Mouse (Mus musculus) hindbrain, embryonic 11.5 days (tissue): ENCODE data around the gene Rce1. TPM values are rescaled to one million over a fixed set of nuclear protein-coding genes. Genes with fewer than 3 reads are reported as not detected.
"Not testable (repeated sequence)": the region's sequence is repeated elsewhere in the genome, so short reads cannot be mapped to it uniquely, and the experiment has no call there.

Experiments
- ATAC-seq: fragments of 200-750 bp; cut with Nextera tagmentation; 2 replicates; pipeline ENCODE4 v1.8.0; 2017; ENCODE audit warnings: mild to moderate bottlenecking, moderate TSS enrichment, moderate library complexity; ENCODE audit not compliant: low FRiP score
- DNase-seq: peaks from one replicate; pipeline ENCODE4 v3.0.0-alpha.2; 2015; ENCODE audit warnings: low spot score
- H3K27ac ChIP-seq: fragments of 300-500 bp; sonication (generic); 2 replicates; pipeline ENCODE4 v1.5.1; 2014; ENCODE audit warnings: mild to moderate bottlenecking, low read depth, low read length
- H3K27me3 ChIP-seq: fragments of 300-500 bp; sonication (generic); 2 replicates; pipeline ENCODE4 v1.6.1; 2014; ENCODE audit warnings: mild to moderate bottlenecking, low read length, moderate library complexity, mixed read lengths; ENCODE audit not compliant: control insufficient read depth, insufficient read depth
- H3K36me3 ChIP-seq: fragments of 300-500 bp; sonication (generic); 2 replicates; pipeline ENCODE4 v1.6.1; 2014; ENCODE audit warnings: mild to moderate bottlenecking, low read length, moderate library complexity, mixed read lengths; ENCODE audit not compliant: control insufficient read depth, insufficient read depth
- H3K4me1 ChIP-seq: fragments of 300-500 bp; sonication (generic); replicated peaks from 2 replicates; pipeline ENCODE4 v1.6.1; 2014; ENCODE audit warnings: low read length, mixed read lengths; ENCODE audit not compliant: control insufficient read depth, insufficient read depth
- H3K4me2 ChIP-seq: fragments of 300-500 bp; sonication (generic); replicated peaks from 2 replicates; pipeline ENCODE4 v1.6.1; 2014; ENCODE audit warnings: mild to moderate bottlenecking, low read depth, low read length
- H3K4me3 ChIP-seq: fragments of 300-500 bp; sonication (generic); 2 replicates; pipeline ENCODE4 v1.5.1; 2014; ENCODE audit warnings: low read depth, low read length
- H3K9ac ChIP-seq: fragments of 300-500 bp; sonication (generic); 2 replicates; pipeline ENCODE4 v1.6.1; 2014; ENCODE audit warnings: low read depth, low read length
- H3K9me3 ChIP-seq: fragments of 300-500 bp; sonication (generic); 2 replicates; pipeline ENCODE4 v1.6.1; 2016; ENCODE audit warnings: low read length; ENCODE audit not compliant: control insufficient read depth
- WGBS: fragments of 180-500 bp; shearing (Covaris S2); extraction: QIAGEN DNeasy Blood & Tissue Kit; methylation state at CpG from one replicate; pipeline ENCODE4 v1.1.7; 2014; 5-methylcytosine and 5-hydroxymethylcytosine counted together
- polyA plus RNA-seq: library from polyadenylated mRNA; unstranded; fragments of >200 nt; fragmentation: Nextera tagmentation; extraction: Ambion mirVana; gene quantifications from 2 replicates; pipeline ENCODE4 v1.2.1, GENCODE M21; 2014

The Rce1 gene
- polyA plus RNA-seq, 1 experiment from 2014 or later: 64.4 TPM

GRCm38 (mm10) chr19:4587426-4587825 is 38.0 kb downstream of the Rce1 start:
- Histone ChIP-seq H3K4me1 (no peaks in the 10 kb centered on the region), H3K36me3 (no peaks in the 10 kb centered on the region), H3K4me3 (no peak overlapping the region), H3K4me2 (no peak overlapping the region), H3K9ac (no peak overlapping the region), H3K27ac (no peak overlapping the region), H3K27me3 (no peaks in the 10 kb centered on the region), H3K9me3 (no peaks in the 10 kb centered on the region)
- no peak for DNase-seq
- ATAC-seq: no peak
- 70% methylated on average over 2 of the region's 2 CpGs for WGBS

DNA sequence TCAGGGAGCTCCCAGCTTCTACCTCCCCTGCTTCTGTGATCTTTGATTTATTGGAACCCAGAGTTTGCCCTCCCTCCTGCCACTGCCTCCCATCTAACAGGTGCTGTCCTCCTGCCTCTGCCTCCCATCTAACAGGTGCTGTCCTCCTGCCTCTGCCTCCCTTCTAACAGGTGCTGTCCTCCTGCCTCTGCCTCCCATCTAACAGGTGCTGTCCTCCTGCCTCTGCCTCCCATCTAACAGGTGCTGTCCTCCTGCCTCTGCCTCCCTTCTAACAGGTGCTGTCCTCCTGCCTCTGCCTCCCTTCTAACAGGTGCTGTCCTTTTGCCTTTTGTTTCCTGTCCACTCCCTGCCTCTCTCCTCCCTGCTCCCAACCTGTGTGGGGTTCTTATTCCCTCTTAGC is 38.7 kb downstream of the Rce1 start:
- H3K9me3 ChIP-seq, H3K27ac ChIP-seq, ATAC-seq, H3K36me3 ChIP-seq, H3K4me3 ChIP-seq, H3K27me3 ChIP-seq, DNase-seq, H3K4me1 ChIP-seq, H3K9ac ChIP-seq, H3K4me2 ChIP-seq: not testable (repeated sequence)

DNA sequence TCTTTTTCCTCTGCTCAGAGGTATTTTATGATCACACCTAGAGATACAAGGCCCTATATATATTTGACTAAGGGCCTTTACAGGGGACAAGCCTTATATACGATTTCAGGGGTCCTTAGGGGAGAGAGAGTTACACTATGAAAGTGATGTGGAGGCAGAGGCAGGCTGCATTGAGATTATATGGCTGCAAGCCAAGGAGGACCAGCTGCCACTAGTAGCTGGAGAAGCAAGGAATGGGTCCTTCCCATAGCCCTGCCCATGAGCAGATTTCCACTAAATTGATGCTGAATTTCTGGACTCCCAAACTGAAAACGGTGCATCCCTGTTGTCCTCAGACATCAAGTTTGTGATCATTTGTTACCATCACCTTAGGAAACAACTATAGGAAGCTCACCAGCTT is 41.6 kb downstream of the Rce1 start:
- Histone ChIP-seq H3K9me3 (no peaks in the 10 kb centered on the region), H3K9ac (no peak overlapping the region), H3K27me3 (no peaks in the 10 kb centered on the region), H3K27ac (no peak overlapping the region), H3K4me2 (no peak overlapping the region), H3K36me3 (no peaks in the 10 kb centered on the region), H3K4me1 (no peaks in the 10 kb centered on the region), H3K4me3 (no peak overlapping the region)
- DNase-seq: no peak
- ATAC-seq: no peak
- WGBS: 79% methylated on average over 2 of the region's 2 CpGs

- DNase-seq (no peak), ATAC-seq (no peak)
- no peaks in the 10 kb centered on the region for H3K36me3 ChIP-seq
- WGBS: 77% methylated on average over 5 of the region's 5 CpGs
- H3K9ac ChIP-seq: no peak overlapping the region
- no peaks in the 10 kb centered on the region for H3K9me3 ChIP-seq
- no peaks in the 10 kb centered on the region for H3K4me1 ChIP-seq
- H3K27me3 ChIP-seq: no peaks in the 10 kb centered on the region
- no peak overlapping the region for H3K27ac ChIP-seq
- no peak overlapping the region for H3K4me2 ChIP-seq
- no peak overlapping the region for H3K4me3 ChIP-seq
Measured at GRCm38 (mm10) chr19:4579296-4579695, 46.1 kb downstream of the Rce1 start.

GRCm38 (mm10) chr19:4578799-4579198 is 46.6 kb downstream of the Rce1 start:
- Histone ChIP-seq H3K4me2 (no peak overlapping the region), H3K27me3 (no peaks in the 10 kb centered on the region), H3K9me3 (no peaks in the 10 kb centered on the region), H3K4me1 (no peaks in the 10 kb centered on the region), H3K4me3 (no peak overlapping the region), H3K36me3 (no peaks in the 10 kb centered on the region), H3K27ac (no peak overlapping the region), H3K9ac (no peak overlapping the region)
- 71% methylated on average over 2 of the region's 2 CpGs for WGBS
- no peak for ATAC-seq
- no peak for DNase-seq

GRCm38 (mm10) chr19:4573241-4573640 is 52.2 kb downstream of the Rce1 start:
- Histone ChIP-seq H3K27me3 (no peaks in the 10 kb centered on the region), H3K4me1 (no peaks in the 10 kb centered on the region), H3K4me3 (no peak overlapping the region), H3K4me2 (no peak overlapping the region), H3K9ac (no peak overlapping the region), H3K36me3 (no peaks in the 10 kb centered on the region), H3K27ac (no peak overlapping the region), H3K9me3 (no peaks in the 10 kb centered on the region)
- no peak for DNase-seq
- ATAC-seq: no peak
- WGBS: 88% methylated on average over 1 of the region's 1 CpGs

Other genes with a start within 250 kb of the Rce1 start
- 42.1 and 44.0 TPM in 2 replicates for gene Kdm2a, start 227.4 kb downstream of the Rce1 start, polyA plus RNA-seq
- 14.0 and 15.2 TPM in 2 replicates for gene Rhod, start 186.2 kb downstream of the Rce1 start, polyA plus RNA-seq
- 0.91 and 0.99 TPM in 2 replicates for gene Syt12, start 148.2 kb downstream of the Rce1 start, polyA plus RNA-seq
- not detected in 2 replicates for gene 2010003K11Rik, start 127.1 kb downstream of the Rce1 start, polyA plus RNA-seq
- 11.8 and 13.4 TPM in 2 replicates for gene Pcx, start 115.2 kb downstream of the Rce1 start, polyA plus RNA-seq
- gene Lrfn4, start 10.0 kb downstream of the Rce1 start, polyA plus RNA-seq: 7.7 and 9.0 TPM in 2 replicates
- 2.7 and 4.9 TPM in 2 replicates for gene Gm960, start 73.0 kb upstream of the Rce1 start, polyA plus RNA-seq
- 17.4 and 18.7 TPM in 2 replicates for gene Sptbn2, start 85.5 kb upstream of the Rce1 start, polyA plus RNA-seq
- gene Rbm4b, start 130.9 kb upstream of the Rce1 start, polyA plus RNA-seq: 146 and 154 TPM in 2 replicates
- gene Rbm4, start 168.3 kb upstream of the Rce1 start, polyA plus RNA-seq: 107 and 117 TPM in 2 replicates
- gene Gm21992, start 186.0 kb upstream of the Rce1 start, polyA plus RNA-seq: 22.4 and 37.1 TPM in 2 replicates
- gene Rbm14, start 186.0 kb upstream of the Rce1 start, polyA plus RNA-seq: 92.9 and 98.4 TPM in 2 replicates
- gene Ccs, start 213.7 kb upstream of the Rce1 start, polyA plus RNA-seq: 39.1 and 43.7 TPM in 2 replicates
- gene Ccdc87, start 213.7 kb upstream of the Rce1 start, polyA plus RNA-seq: 0.33 and 0.34 TPM in 2 replicates
- gene Ctsf, start 229.5 kb upstream of the Rce1 start, polyA plus RNA-seq: 38.5 and 40.9 TPM in 2 replicates